Mouse (Mus musculus) brown adipose tissue, adult 24 weeks (tissue): ENCODE data around the gene Kank4. TPM values are rescaled to one million over a fixed set of nuclear protein-coding genes. Genes with fewer than 3 reads are reported as not detected.
A peak's percentile ranks its signal among the peaks of the same experiment; 100 is the strongest.

ENCODE experiments used
- H3K27ac ChIP-seq: fragments of 200-500 bp; replicated peaks from 2 replicates; pipeline ENCODE4 v1.5.1; 2012; ENCODE audit warnings: low read depth, mild to moderate bottlenecking, low read length
- H3K4me1 ChIP-seq: fragments of 200-500 bp; 2 replicates; pipeline ENCODE4 v1.6.1; 2012; ENCODE audit warnings: low read length, mixed read lengths; ENCODE audit not compliant: control insufficient read depth, insufficient read depth, insufficient read length
- H3K4me3 ChIP-seq: fragments of 200-500 bp; 2 replicates; pipeline ENCODE4 v1.5.1; 2012; ENCODE audit warnings: low read depth, mild to moderate bottlenecking, low read length, moderate library complexity; ENCODE audit not compliant: insufficient read depth
- polyA plus RNA-seq: library from polyadenylated mRNA; stranded (reverse); fragments of >200 nt; gene quantifications from 2 replicates; pipeline ENCODE4 v1.2.4, GENCODE M21; 2012; ENCODE audit not compliant: missing spikeins, insufficient read depth, insufficient read length

Gene Kank4
- polyA plus RNA-seq, 1 experiment: 0.63 TPM

- Histone ChIP-seq H3K27ac (no peak overlapping the region), H3K4me3 (no peak overlapping the region), H3K4me1 (no peaks in the 10 kb centered on the region)
Measured at GRCm38 (mm10) chr4:98805291-98806048, 11.9 kb downstream of the Kank4 start.

DNA sequence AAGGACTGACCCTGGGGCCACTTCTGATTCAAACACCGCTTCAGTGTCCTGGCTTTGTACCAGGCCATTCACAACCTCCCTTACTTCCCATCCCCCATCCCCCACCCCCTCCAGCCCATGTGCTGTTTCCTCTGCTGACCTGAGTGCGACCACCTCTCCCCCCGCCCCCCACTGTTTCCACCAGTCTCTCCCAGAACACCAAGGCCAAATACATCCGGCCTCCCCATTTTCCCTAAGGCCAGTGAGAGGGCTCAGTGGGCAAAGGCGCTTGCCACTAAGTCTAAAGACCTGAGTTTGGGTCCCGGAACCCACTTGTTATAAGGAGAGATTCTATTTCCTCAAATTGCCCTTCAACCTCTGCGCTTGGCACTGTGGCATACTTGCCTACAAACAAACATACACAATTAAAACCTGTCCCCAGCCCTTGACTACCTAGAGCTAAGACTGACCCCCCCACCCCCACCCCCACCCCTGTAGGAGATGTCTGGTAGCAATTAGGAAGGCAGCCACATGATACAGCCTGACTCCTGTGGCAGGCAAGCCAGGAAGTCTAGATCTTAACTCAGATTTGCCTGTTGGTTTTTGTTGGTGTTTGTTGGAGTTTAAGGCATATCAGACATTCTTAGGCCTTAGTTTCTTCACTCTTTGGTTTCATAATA lies 12.7 kb downstream of the Kank4 start:
- no peak overlapping the region for H3K4me3 ChIP-seq
- no peak overlapping the region for H3K27ac ChIP-seq
- H3K4me1 ChIP-seq: no peaks in the 10 kb centered on the region

GRCm38 (mm10) chr4:98801775-98802174 lies 15.6 kb downstream of the Kank4 start:
- Histone ChIP-seq H3K4me3 (no peak overlapping the region), H3K4me1 (no peaks in the 10 kb centered on the region), H3K27ac (no peak overlapping the region)

- H3K4me1 ChIP-seq: no peaks in the 10 kb centered on the region
- H3K27ac ChIP-seq: no peak overlapping the region
- no peak overlapping the region for H3K4me3 ChIP-seq
Measured at GRCm38 (mm10) chr4:98800824-98801223, 16.5 kb downstream of the Kank4 start.

DNA sequence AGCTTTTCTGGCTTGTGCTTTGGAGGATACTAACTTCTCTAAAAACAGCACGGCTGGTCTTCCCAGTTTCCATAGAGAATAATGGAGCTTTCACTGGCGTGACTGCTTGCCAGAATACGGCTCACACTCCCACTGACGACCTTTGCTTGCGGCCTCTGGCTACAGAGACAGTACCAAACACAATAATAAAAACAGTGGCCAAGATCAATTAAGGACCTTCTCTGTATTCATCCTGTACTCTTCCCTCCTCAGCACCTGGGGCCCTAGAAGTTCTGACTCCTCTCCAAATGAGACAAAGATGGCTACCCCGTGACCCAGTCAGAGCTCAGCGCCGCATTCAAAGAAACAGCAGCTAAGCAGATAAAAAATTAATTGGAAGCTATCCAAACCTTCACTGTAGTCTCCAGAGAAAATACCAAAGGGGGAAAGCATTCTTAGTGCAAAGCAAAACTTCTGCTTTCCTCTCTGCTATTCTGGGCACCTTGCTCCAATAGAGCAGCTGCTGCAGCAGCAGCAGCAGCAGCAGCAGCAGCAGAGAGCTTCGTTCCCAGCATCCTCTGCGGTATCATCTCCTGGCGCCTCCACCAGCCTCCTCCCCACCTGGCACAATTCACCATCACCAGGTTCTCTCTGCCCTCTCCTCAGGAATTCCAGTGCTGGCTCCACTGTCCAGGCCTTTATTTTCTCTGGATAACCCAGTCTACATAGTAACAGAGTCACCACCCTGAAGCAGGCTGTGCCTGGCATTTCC lies 20.6 kb downstream of the Kank4 start:
- Histone ChIP-seq H3K27ac (no peak overlapping the region), H3K4me3 (no peak overlapping the region), H3K4me1 (no peaks in the 10 kb centered on the region)

GRCm38 (mm10) chr4:98795241-98795640 lies 22.1 kb downstream of the Kank4 start:
- no peak overlapping the region for H3K27ac ChIP-seq
- no peaks in the 10 kb centered on the region for H3K4me1 ChIP-seq
- H3K4me3 ChIP-seq: no peak overlapping the region

DNA sequence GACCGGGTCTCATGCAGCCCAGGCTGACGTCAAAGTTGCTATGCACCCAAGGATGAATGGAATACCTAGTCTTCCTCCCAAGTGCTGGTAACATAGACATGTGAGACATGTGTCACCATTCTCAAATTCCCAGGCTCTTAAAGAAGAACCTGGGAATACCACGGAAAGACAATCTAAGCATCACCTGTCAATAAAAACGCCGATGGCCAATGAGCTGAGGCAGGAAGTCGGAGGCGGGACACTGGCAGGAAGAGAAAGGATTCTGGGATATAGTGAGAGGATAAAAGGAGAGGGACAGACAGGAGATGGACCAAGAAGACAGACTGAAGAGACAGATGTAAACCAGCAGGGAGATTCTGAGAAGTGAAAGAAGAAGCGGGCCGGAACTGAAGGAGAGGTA lies 23.9 kb downstream of the Kank4 start:
- Histone ChIP-seq H3K27ac (no peak overlapping the region), H3K4me1 (peaks cover 5% of the 10 kb centered on the region; the same call in 1 of the 2 replicates), H3K4me3 (no peak overlapping the region)

DNA sequence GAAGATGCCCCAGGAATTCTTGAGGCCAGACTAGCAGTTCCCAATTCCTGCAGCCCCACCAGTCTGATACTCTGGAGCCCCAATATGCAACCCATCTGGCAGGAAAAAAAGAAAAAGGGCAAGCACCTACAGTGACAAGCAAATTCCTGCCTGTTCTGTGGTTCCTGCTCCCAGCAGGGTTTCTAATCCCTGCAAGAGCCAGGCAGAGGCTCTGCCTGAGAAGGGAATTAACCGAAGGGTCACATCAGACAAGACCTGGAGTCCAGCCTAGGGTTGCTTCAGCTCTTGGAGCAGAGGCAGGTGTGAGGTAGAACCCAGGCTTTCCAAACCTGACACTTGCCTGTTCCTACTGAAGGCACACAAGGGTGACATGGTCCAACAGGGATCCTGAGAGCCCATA lies 26.6 kb downstream of the Kank4 start:
- H3K4me1 ChIP-seq: peaks cover 5% of the 10 kb centered on the region; the same call in 1 of the 2 replicates
- H3K27ac ChIP-seq: no peak overlapping the region

DNA sequence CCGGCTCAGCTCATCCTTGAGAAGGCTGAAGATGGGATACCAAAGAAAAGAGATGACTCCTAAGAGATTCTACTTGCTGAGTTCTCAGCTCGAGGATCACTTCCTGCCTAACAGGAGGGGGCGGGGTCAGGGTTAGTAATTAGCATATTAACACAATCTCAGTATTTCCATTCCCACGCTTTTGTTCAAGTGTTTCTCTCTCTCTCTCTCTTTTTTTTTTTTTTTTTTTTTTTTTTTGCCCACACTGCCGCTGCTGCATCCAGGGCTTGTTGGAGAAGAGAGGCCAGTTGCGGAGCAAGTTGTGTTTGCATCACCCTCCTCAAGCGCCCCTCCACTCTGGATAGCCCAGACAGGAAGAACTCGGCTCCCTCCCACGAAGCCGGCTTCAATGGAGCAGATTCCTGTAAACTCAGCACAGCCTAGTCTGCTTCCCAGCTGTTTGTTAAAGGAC lies 27.5 kb downstream of the Kank4 start:
- Histone ChIP-seq H3K4me1 (peaks cover 5% of the 10 kb centered on the region; the same call in 1 of the 2 replicates), H3K27ac (no peak overlapping the region), H3K4me3 (peak overlapping the region; percentile 7; the same call in 1 of the 2 replicates)

More for the DNA sequence above, 26.6 kb downstream of the Kank4 start:
- no peak overlapping the region for H3K4me3 ChIP-seq

DNA sequence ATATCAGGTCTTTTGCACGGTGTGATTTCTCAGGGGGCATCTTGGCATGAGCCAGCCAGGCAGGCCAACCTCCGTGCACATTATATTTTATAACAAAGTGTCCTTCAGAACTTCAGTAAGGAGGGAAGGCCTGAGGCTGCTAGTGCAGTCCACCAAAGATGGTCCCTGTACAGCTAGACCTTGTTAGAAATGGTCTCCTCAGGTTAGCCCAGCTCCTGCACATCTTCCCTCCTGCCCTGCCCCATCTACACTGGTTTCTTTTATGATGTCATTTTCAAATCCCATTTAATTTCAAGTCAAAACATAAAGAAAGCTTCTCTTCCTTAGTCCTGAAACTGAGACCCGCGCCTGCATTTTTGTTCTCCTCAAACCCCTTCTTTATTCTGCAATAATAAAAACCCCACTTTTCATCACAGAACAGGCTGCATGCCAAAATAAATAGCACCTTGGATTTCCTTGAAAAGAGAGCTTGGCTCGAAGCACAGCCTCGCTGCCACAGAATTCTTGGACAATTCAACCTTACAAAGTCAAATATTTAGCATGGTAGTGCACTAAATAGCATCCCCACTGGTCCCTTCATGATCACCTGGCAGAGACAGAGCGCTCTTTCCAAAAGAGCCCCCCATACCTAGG lies 28.1 kb downstream of the Kank4 start:
- no peak overlapping the region for H3K27ac ChIP-seq
- peak overlapping the region; percentile 7; the same call in 1 of the 2 replicates for H3K4me3 ChIP-seq
- peaks cover 5% of the 10 kb centered on the region; the same call in 1 of the 2 replicates for H3K4me1 ChIP-seq

DNA sequence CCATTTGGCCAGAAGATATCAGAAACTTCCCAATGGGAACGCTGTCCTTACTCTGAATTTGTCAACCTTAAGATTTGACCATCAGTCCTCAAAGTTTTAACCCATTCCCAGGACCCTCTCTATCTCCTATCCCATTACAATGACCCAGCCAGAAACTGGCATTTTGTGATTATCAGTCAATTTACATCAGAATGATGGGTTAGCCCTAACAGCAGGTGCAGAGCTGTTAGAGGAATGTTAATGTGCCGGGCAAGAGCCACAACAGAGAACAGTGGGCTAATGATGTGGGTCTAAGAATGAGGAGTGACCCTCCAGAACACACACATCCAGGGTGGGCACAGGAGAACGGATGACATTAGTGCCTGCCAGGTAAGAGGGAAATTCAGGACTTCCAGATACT lies 31.1 kb downstream of the Kank4 start:
- peaks cover 5% of the 10 kb centered on the region; the same call in 1 of the 2 replicates for H3K4me1 ChIP-seq
- H3K27ac ChIP-seq: no peak overlapping the region
- no peak overlapping the region for H3K4me3 ChIP-seq

DNA sequence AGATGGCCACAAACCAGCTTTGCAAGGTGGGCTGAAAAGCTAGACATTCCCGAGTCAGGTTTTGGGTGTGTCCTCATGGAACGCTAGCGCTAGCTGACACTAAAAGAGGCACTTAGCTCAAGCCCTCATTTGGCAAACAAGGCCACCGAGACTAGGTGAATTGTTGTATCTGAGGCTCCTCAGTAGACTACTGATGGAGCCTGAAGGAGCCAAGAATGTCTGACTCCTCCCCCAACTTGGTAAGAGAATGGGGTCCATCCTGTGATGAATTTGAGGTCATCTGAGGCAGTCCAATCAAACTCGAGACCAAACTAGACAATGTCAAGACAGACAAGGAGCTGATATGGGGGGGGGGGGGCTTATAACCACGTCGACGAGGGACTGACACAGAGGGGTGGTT lies 31.5 kb downstream of the Kank4 start:
- Histone ChIP-seq H3K4me3 (no peak overlapping the region), H3K27ac (no peak overlapping the region), H3K4me1 (peaks cover 5% of the 10 kb centered on the region; the same call in 1 of the 2 replicates)

DNA sequence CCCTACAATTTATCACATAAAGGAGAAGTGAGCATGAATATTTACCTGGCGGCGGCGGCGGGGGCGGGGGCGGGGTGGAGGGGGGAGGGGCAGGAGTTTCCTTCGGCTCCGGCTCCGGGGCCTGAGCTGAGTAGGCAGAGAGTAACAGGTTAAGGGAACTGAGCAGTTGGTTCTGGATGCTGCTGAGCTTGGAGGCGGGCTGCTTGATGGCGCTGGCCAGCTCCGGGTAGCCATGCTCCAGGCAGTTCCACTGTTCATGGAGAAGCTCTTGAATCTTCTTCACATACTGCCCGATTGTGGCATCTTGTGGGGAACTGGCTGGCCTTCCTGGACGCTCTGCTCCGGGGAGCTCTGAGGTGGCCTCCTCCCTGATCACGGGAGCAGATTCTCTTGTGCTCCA lies 39.1 kb downstream of the Kank4 start:
- no peak overlapping the region for H3K27ac ChIP-seq
- H3K4me3 ChIP-seq: no peak overlapping the region
- H3K4me1 ChIP-seq: no peaks in the 10 kb centered on the region

GRCm38 (mm10) chr4:98777464-98777863 lies 39.9 kb downstream of the Kank4 start:
- no peak overlapping the region for H3K4me3 ChIP-seq
- H3K27ac ChIP-seq: no peak overlapping the region
- no peaks in the 10 kb centered on the region for H3K4me1 ChIP-seq
